Mouse (Mus musculus) E14TG2a.4 (cell line): ENCODE data around the gene Snx21.

Experiments
- H3K27me3 ChIP-seq: 2 replicates; pipeline ENCODE4 v1.6.1; 2014; ENCODE audit warnings: low read length, control low read depth; ENCODE audit not compliant: insufficient read depth
- H3K36me3 ChIP-seq: 2 replicates; pipeline ENCODE4 v1.6.1; 2014; ENCODE audit warnings: low read length, control low read depth; ENCODE audit not compliant: insufficient read depth
- H3K4me1 ChIP-seq: replicated peaks from 2 replicates; pipeline ENCODE4 v1.6.1; 2014; ENCODE audit warnings: low read depth, low read length, control low read depth
- H3K4me3 ChIP-seq: replicated peaks from 2 replicates; pipeline ENCODE4 v1.5.1; 2014; ENCODE audit warnings: mild to moderate bottlenecking, low read length
- H3K9me3 ChIP-seq: 2 replicates; pipeline ENCODE4 v1.6.1; 2014; ENCODE audit warnings: low read length, control low read depth
- CTCF ChIP-seq: conservative IDR thresholded peaks from 2 replicates; pipeline ENCODE4 v1.5.1; 2014; ENCODE audit warnings: low read length
- NANOG ChIP-seq: IDR thresholded peaks from 2 replicates; pipeline ENCODE4 v1.6.1; 2014; ENCODE audit warnings: borderline replicate concordance, low read length, mixed read lengths
- POU5F1 ChIP-seq: IDR thresholded peaks from 2 replicates; pipeline ENCODE4 v1.6.1; 2014; ENCODE audit warnings: low read length, borderline replicate concordance

Gene Snx21

DNA sequence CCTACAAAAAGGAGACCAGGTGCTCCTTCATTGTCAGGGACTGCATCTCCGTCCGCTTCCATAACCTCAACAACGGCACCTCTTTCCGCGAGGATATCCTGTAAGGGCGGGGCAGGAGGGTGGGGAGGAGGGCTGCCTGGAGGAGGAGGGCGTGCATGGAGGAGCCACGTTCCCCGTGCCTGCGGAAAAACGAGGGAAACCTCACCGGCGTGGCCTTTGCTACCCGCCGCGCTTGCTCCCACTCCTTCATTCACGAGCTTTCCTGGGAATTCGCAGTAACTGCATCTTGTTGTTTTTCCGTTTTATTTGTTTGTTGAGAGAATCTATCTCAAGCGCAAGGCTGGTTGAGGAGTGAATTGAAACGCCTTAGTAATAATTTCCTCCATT is 19.7 kb downstream of the Snx21 start:
- no peaks in the 10 kb centered on the region for H3K9me3 ChIP-seq
- TF ChIP-seq NANOG (no peak), POU5F1 (no peak), CTCF (no peak)
- no peaks in the 10 kb centered on the region for H3K27me3 ChIP-seq

GRCm38 (mm10) chr2:164806614-164807013 is 21.0 kb downstream of the Snx21 start:
- Histone ChIP-seq H3K36me3 (peaks cover 54% of the 10 kb centered on the region), H3K27me3 (no peaks in the 10 kb centered on the region), H3K4me1 (peaks cover 45% of the 10 kb centered on the region), H3K9me3 (no peaks in the 10 kb centered on the region), H3K4me3 (peak overlapping the region; percentile 93; the same call in 1 of the 2 replicates)
- TF ChIP-seq NANOG (no peak), POU5F1 (no peak), CTCF (no peak)

More for the DNA sequence above, 19.7 kb downstream of the Snx21 start:
- H3K4me1 ChIP-seq = peaks cover 52% of the 10 kb centered on the region
- peak overlapping the region; percentile 93 for H3K4me3 ChIP-seq
- H3K36me3 ChIP-seq = peaks cover 57% of the 10 kb centered on the region

GRCm38 (mm10) chr2:164813557-164813956 is 27.9 kb downstream of the Snx21 start:
- no peaks in the 10 kb centered on the region for H3K27me3 ChIP-seq
- H3K4me3 ChIP-seq = no peak overlapping the region
- peaks cover 62% of the 10 kb centered on the region for H3K36me3 ChIP-seq
- H3K4me1 ChIP-seq = peaks cover 57% of the 10 kb centered on the region
- TF ChIP-seq CTCF (no peak), NANOG (no peak), POU5F1 (no peak)
- H3K9me3 ChIP-seq = no peaks in the 10 kb centered on the region

GRCm38 (mm10) chr2:164815348-164815747 is 29.7 kb downstream of the Snx21 start:
- H3K36me3 ChIP-seq = peaks cover 61% of the 10 kb centered on the region
- H3K27me3 ChIP-seq = no peaks in the 10 kb centered on the region
- H3K4me3 ChIP-seq = no peak overlapping the region
- TF ChIP-seq NANOG = no peak
- no peak for TF ChIP-seq CTCF
- no peak for TF ChIP-seq POU5F1
- H3K9me3 ChIP-seq = no peaks in the 10 kb centered on the region
- peaks cover 67% of the 10 kb centered on the region for H3K4me1 ChIP-seq

- Histone ChIP-seq H3K4me3 (no peak overlapping the region), H3K9me3 (no peaks in the 10 kb centered on the region), H3K36me3 (peaks cover 61% of the 10 kb centered on the region), H3K4me1 (peaks cover 72% of the 10 kb centered on the region), H3K27me3 (no peaks in the 10 kb centered on the region)
- no peak for TF ChIP-seq POU5F1
Measured at GRCm38 (mm10) chr2:164815821-164816220, 30.2 kb downstream of the Snx21 start.

- Histone ChIP-seq H3K36me3 (peaks cover 63% of the 10 kb centered on the region), H3K4me3 (peak overlapping the region; percentile 18; the same call in 1 of the 2 replicates), H3K27me3 (no peaks in the 10 kb centered on the region), H3K4me1 (peaks cover 86% of the 10 kb centered on the region), H3K9me3 (no peaks in the 10 kb centered on the region)
- TF ChIP-seq NANOG (no peak), POU5F1 (no peak), CTCF (no peak)
Measured at GRCm38 (mm10) chr2:164817206-164817605, 31.6 kb downstream of the Snx21 start.

GRCm38 (mm10) chr2:164817703-164818102 is 32.1 kb downstream of the Snx21 start:
- Histone ChIP-seq H3K9me3 (no peaks in the 10 kb centered on the region), H3K4me1 (peaks cover 89% of the 10 kb centered on the region), H3K4me3 (peak overlapping the region; percentile 18; the same call in 1 of the 2 replicates), H3K36me3 (peaks cover 58% of the 10 kb centered on the region), H3K27me3 (no peaks in the 10 kb centered on the region)
- no peak for TF ChIP-seq NANOG

- Histone ChIP-seq H3K27me3 (no peaks in the 10 kb centered on the region), H3K36me3 (peaks cover 51% of the 10 kb centered on the region), H3K4me1 (peaks cover 89% of the 10 kb centered on the region), H3K9me3 (no peaks in the 10 kb centered on the region), H3K4me3 (peak overlapping the region; percentile 93)
- TF ChIP-seq CTCF (no peak), NANOG (no peak), POU5F1 (no peak)
Measured at GRCm38 (mm10) chr2:164821060-164821459, 35.4 kb downstream of the Snx21 start.

DNA sequence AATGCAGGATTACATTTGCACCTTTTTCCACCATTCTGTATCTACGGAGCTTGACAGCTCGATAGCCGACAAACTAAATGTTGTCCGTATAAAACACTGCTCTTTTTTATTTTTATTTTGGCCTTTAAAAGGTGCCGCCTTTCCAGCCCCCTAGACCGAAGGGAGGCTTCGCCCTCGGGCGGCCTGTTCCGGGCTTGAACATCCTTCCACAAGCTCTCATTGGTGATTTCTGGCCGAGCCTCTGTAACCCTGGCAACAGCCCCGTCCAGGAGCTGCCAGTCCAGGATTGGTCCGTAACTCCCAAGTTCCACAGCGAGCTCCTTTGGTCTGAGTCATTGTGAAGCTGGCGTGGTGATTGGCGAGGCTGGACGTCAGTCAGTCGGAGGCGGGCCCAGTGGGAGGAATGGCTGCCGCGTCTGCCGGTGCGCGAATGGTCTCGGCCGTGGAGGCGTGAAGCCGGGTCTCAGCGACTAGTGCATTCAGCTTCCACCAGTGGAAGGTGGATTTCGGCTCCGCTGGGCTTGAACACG is 37.1 kb downstream of the Snx21 start, which contains the start of gene Zswim1:
Gene Zswim1 (plus strand): TSS at position 51 of the 530 bp plus-strand sequence.
- Histone ChIP-seq H3K4me3 (peak within 1 kb of the TSS; percentile 93), H3K9me3 (no peaks in the 10 kb centered on the region), H3K4me1 (peaks cover 89% of the 10 kb centered on the region), H3K27me3 (no peaks in the 10 kb centered on the region), H3K36me3 (peaks cover 68% of the 10 kb centered on the region)
- TF ChIP-seq CTCF (no peak), NANOG (no peak), POU5F1 (no peak)

- Histone ChIP-seq H3K27me3 (no peaks in the 10 kb centered on the region), H3K4me3 (peak overlapping the region; percentile 93), H3K4me1 (peaks cover 89% of the 10 kb centered on the region), H3K36me3 (peaks cover 72% of the 10 kb centered on the region), H3K9me3 (no peaks in the 10 kb centered on the region)
- no peak for TF ChIP-seq CTCF
- TF ChIP-seq NANOG = no peak
- TF ChIP-seq POU5F1 = no peak
Measured at GRCm38 (mm10) chr2:164823181-164823585, 37.6 kb downstream of the Snx21 start.
